Comparison of ENCODE assay signal across 20 mouse cellular contexts in genomic region chr4:104835096-104835495, GRCm38 (mm10). TPM values are rescaled to one million over a fixed set of nuclear protein-coding genes. Genes with fewer than 3 reads are reported as not detected.
DNase-seq lines count a peak whose midpoint lies in the region; ATAC-seq and TF ChIP-seq lines count a peak whose summit lies in the region.
"Had no signal": no experiment of that assay in that cellular context is flagged by ENCODE, and none has a peak within 500 bp of the region (broad histone marks: within the 10 kb centered on the region; RNA-seq: fewer than 3 reads in every experiment).

No protein-coding gene starts in this region.

- no peak for TF ChIP-seq POLR2A in kidney, adult 2 months (IDR thresholded peaks at IDR 0.05; ENCODE audit: low read depth, low read length)

- H3K36me3 ChIP-seq in neural tube, embryonic 11.5 days (ENCODE audit: control insufficient read depth, insufficient read depth, low read length), result no peaks in the 10 kb centered on the region
- H3K36me3 ChIP-seq in forebrain, embryonic 14.5 days (ENCODE audit: control insufficient read depth, insufficient read depth, low read length), result no peaks in the 10 kb centered on the region
- no peaks in the 10 kb centered on the region for H3K36me3 ChIP-seq in kidney, adult 2 months (ENCODE audit: control insufficient read depth, insufficient read depth, low read length)

- intact Hi-C loops in left cerebral cortex, postnatal 4 days (cut with DNase I), result no loop called here

- no peaks in the 10 kb centered on the region for H3K27me3 ChIP-seq in neural tube, embryonic 11.5 days (ENCODE audit: control insufficient read depth, insufficient read depth, low read length)
- H3K27me3 ChIP-seq in forebrain, embryonic 14.5 days (replicated peaks; ENCODE audit: control insufficient read depth, insufficient read depth, low read length), result no peaks in the 10 kb centered on the region
- H3K27me3 ChIP-seq in kidney, adult 2 months (replicated peaks; ENCODE audit: control insufficient read depth, insufficient read depth, low read length), result no peaks in the 10 kb centered on the region
- H3K27me3 ChIP-seq: Patski had no signal

- ATAC-seq in neural tube, embryonic 11.5 days (ENCODE audit: insufficient read depth, low FRiP score, low TSS enrichment), result peak; percentile 65
- peak; percentile 72 for ATAC-seq in forebrain, embryonic 14.5 days
- ATAC-seq: Patski had no signal

- H3K4me1 ChIP-seq in neural tube, embryonic 11.5 days (ENCODE audit: control insufficient read depth, insufficient read depth, low read length), result no peaks in the 10 kb centered on the region
- peaks cover 12% of the 10 kb centered on the region for H3K4me1 ChIP-seq in forebrain, embryonic 14.5 days (ENCODE audit: control insufficient read depth, insufficient read depth, low read length)
- no peaks in the 10 kb centered on the region for H3K4me1 ChIP-seq in kidney, adult 2 months (ENCODE audit: control insufficient read depth, insufficient read depth, low read length)

- peak; percentile 28 for DNase-seq in neural tube, embryonic 11.5 days (ENCODE audit: low spot score)
- no peak for DNase-seq in neural tube, embryonic 10.5 days (ENCODE audit: extremely low spot score, low spot score)
- peak; percentile 86 for DNase-seq in forebrain, embryonic 14.5 days (ENCODE audit: low spot score)
- peak; percentile 58 for DNase-seq in mesoderm, embryonic 11.5 days (ENCODE audit: low read depth, low spot score)
- DNase-seq in retina, postnatal 1 day, result peak; percentile 54
- no peak for DNase-seq in kidney, adult 2 months
- DNase-seq in kidney, adult 11 months, result no peak
- DNase-seq in left cerebral cortex, postnatal 4 days, result no peak
- DNase-seq: adrenal gland, postnatal 25 days; cerebellum, adult 18-20 months; right cerebral cortex, adult 18-20 months; thymus, adult 2 months had no signal

- TF ChIP-seq CTCF in kidney, adult 2 months (conservative IDR thresholded peaks at IDR 0.05; ENCODE audit: insufficient read depth, insufficient read length, low read depth, low read length), result no peak

- H3K4me2 ChIP-seq in neural tube, embryonic 11.5 days (ENCODE audit: low read depth), result no peak overlapping the region
- no peak overlapping the region for H3K4me2 ChIP-seq in forebrain, embryonic 14.5 days (ENCODE audit: low read length)
- H3K4me2 ChIP-seq: heart, embryonic 11.5 days had no signal

- no peak overlapping the region for H3K27ac ChIP-seq in neural tube, embryonic 11.5 days (ENCODE audit: low read depth, low read length)
- peak overlapping the region; percentile 44; the same call in 1 of the 2 replicates for H3K27ac ChIP-seq in forebrain, embryonic 14.5 days (ENCODE audit: low read depth, low read length)
- H3K27ac ChIP-seq in kidney, adult 2 months (ENCODE audit: insufficient read depth, low read depth, low read length), result no peak overlapping the region

- no peak overlapping the region for H3K4me3 ChIP-seq in neural tube, embryonic 11.5 days (ENCODE audit: low read depth, low read length)
- no peak overlapping the region for H3K4me3 ChIP-seq in forebrain, embryonic 14.5 days (ENCODE audit: low read depth, low read length)
- no peak overlapping the region for H3K4me3 ChIP-seq in kidney, adult 2 months (ENCODE audit: insufficient read depth, low read depth, low read length)
- H3K4me3 ChIP-seq: myocyte had no signal

- H3K9me3 ChIP-seq in neural tube, embryonic 11.5 days (ENCODE audit: control insufficient read depth, low read length), result no peaks in the 10 kb centered on the region
- no peaks in the 10 kb centered on the region for H3K9me3 ChIP-seq in forebrain, embryonic 14.5 days (replicated peaks; ENCODE audit: control insufficient read depth, low read length)

- 30% methylated on average over 5 of the region's 5 CpGs for WGBS in neural tube, embryonic 11.5 days
- 5% methylated on average over 5 of the region's 5 CpGs for WGBS in forebrain, embryonic 14.5 days
- 67% methylated on average over 5 of the region's 5 CpGs for WGBS in kidney, adult 2 months

- no peak overlapping the region for H3K9ac ChIP-seq in neural tube, embryonic 11.5 days (ENCODE audit: low read length)
- H3K9ac ChIP-seq in forebrain, embryonic 14.5 days (ENCODE audit: low read length), result no peak overlapping the region

RNA-seq across cellular contexts. Expression of gene Gm17662, which starts 22.0 kb away (rescaled TPM):
- polyA plus RNA-seq in neural tube, embryonic 11.5 days (2014; fragmentation: Nextera tagmentation; extraction: Ambion mirVana), result not detected in 2 replicates
- not detected in 2 replicates for polyA plus RNA-seq in forebrain, embryonic 14.5 days (2014; fragmentation: Nextera tagmentation; extraction: Ambion mirVana)
- not detected in 2 replicates for polyA plus RNA-seq in kidney, adult 2 months (2012; rRNA removed)
- total RNA-seq in left cerebral cortex, postnatal 4 days (2021), result not detected
- total RNA-seq: adrenal gland, postnatal 25 days; gastrocnemius, adult 8-10 months had no signal
- polyA plus RNA-seq: heart, embryonic 11.5 days; intestine, embryonic 14.5 days; large intestine, adult 2 months; limb, embryonic 14.5 days; lung, embryonic 16.5 days; myocyte; Patski; thymus, adult 2 months had no signal

RNA-seq across cellular contexts. Expression of gene C8a, which starts 41.1 kb away (rescaled TPM):
- 0.11 TPM in 1 of 2 replicates, not detected in the other for polyA plus RNA-seq in neural tube, embryonic 11.5 days (2014; fragmentation: Nextera tagmentation; extraction: Ambion mirVana)
- polyA plus RNA-seq in forebrain, embryonic 14.5 days (2014; fragmentation: Nextera tagmentation; extraction: Ambion mirVana), result not detected in 2 replicates
- 10.4 and 14.4 TPM in 2 replicates for polyA plus RNA-seq in kidney, adult 2 months (2012; rRNA removed)
- not detected for total RNA-seq in left cerebral cortex, postnatal 4 days (2021)
- total RNA-seq: gastrocnemius, adult 8-10 months had no signal
- polyA plus RNA-seq: myocyte; Patski; thymus, adult 2 months had no signal

Comparison
In these comparisons a context has a peak if more than half of its experiments do, and no peak if none do; other contexts are left out.
1. DNase-seq: peak in neural tube, embryonic 11.5 days (single experiment), forebrain, embryonic 14.5 days (single experiment), mesoderm, embryonic 11.5 days (single experiment) and retina, postnatal 1 day (single experiment); none in neural tube, embryonic 10.5 days (single experiment), kidney, adult 2 months (single experiment), kidney, adult 11 months (single experiment) and left cerebral cortex, postnatal 4 days (single experiment).
2. RNA of gene C8a, which starts 41.1 kb away (polyA plus RNA-seq): 10.4 to 14.4 TPM in kidney, adult 2 months; 0.11 TPM in neural tube, embryonic 11.5 days and not detected in forebrain, embryonic 14.5 days; every median in the first group is over 10 times any median in the second.